Mouse (Mus musculus) frontal cortex, postnatal 14 days (tissue): Measurements from ENCODE around the gene Dclre1a.
A peak's percentile ranks its signal among the peaks of the same experiment; 100 is the strongest.

Experiments
- DNase-seq, 2 experiments: peaks; one replicate each; pipeline ENCODE4 v3.0.0; 2022; ENCODE audit warnings: low spot score in 2 of 2

Dclre1a gene

GRCm38 (mm10) chr19:56547456-56548229, at the start of gene Dclre1a:
TSS of gene Dclre1a (minus strand) at chr19:56548222.
- peak; percentile 47 to 48 for DNase-seq

- no peak for DNase-seq
Measured at GRCm38 (mm10) chr19:56592472-56592871, 44.5 kb upstream of the Dclre1a start.

GRCm38 (mm10) chr19:56590250-56590649, 42.2 kb upstream of the Dclre1a start:
- DNase-seq = no peak

- DNase-seq = no peak
Measured at GRCm38 (mm10) chr19:56589455-56589854, 41.4 kb upstream of the Dclre1a start.

GRCm38 (mm10) chr19:56589008-56589407, 41.0 kb upstream of the Dclre1a start:
- DNase-seq = no peak

- DNase-seq = peak; percentile 28 to 41
Measured at GRCm38 (mm10) chr19:56588205-56588626, 40.2 kb upstream of the Dclre1a start.

GRCm38 (mm10) chr19:56586320-56586719, 38.3 kb upstream of the Dclre1a start:
- no peak for DNase-seq

GRCm38 (mm10) chr19:56584288-56584687, 36.3 kb upstream of the Dclre1a start:
- DNase-seq = no peak

GRCm38 (mm10) chr19:56583785-56584184, 35.8 kb upstream of the Dclre1a start:
- DNase-seq = no peak

GRCm38 (mm10) chr19:56581981-56582380, 34.0 kb upstream of the Dclre1a start:
- DNase-seq = no peak

- DNase-seq = no peak
Measured at GRCm38 (mm10) chr19:56577801-56578200, 29.8 kb upstream of the Dclre1a start.

GRCm38 (mm10) chr19:56573184-56573583, 25.2 kb upstream of the Dclre1a start:
- DNase-seq = no peak

- no peak for DNase-seq
Measured at GRCm38 (mm10) chr19:56571913-56572312, 23.9 kb upstream of the Dclre1a start.

GRCm38 (mm10) chr19:56571234-56571633, 23.2 kb upstream of the Dclre1a start:
- DNase-seq = no peak

- no peak for DNase-seq
Measured at GRCm38 (mm10) chr19:56570781-56571180, 22.8 kb upstream of the Dclre1a start.

- DNase-seq = no peak
Measured at GRCm38 (mm10) chr19:56566940-56567339, 18.9 kb upstream of the Dclre1a start.

- DNase-seq = peak in 1 of 2 experiments; percentile 44
Measured at GRCm38 (mm10) chr19:56566041-56566440, 18.0 kb upstream of the Dclre1a start.

GRCm38 (mm10) chr19:56565358-56565757, 17.3 kb upstream of the Dclre1a start:
- no peak for DNase-seq

- peak in 1 of 2 experiments; percentile 22 for DNase-seq
Measured at GRCm38 (mm10) chr19:56563469-56563868, 15.4 kb upstream of the Dclre1a start.

GRCm38 (mm10) chr19:56562433-56563138, 14.6 kb upstream of the Dclre1a start:
- no peak for DNase-seq

GRCm38 (mm10) chr19:56555972-56556371, 8.0 kb upstream of the Dclre1a start:
- no peak for DNase-seq

- DNase-seq = no peak
Measured at GRCm38 (mm10) chr19:56553177-56553576, 5.2 kb upstream of the Dclre1a start.
